Mouse (Mus musculus) heart, adult 2 months (tissue): ENCODE measurements around the gene Padi2. TPM values are rescaled to one million over a fixed set of nuclear protein-coding genes. Genes with fewer than 3 reads are reported as not detected.

Experiments
- DNase-seq, 2 experiments: peaks; one replicate each; pipeline ENCODE4 v3.0.0; 2021
- H3K27ac ChIP-seq: fragments of 200-600 bp; 2 replicates; pipeline ENCODE4 v1.8.1; 2022
- H3K27me3 ChIP-seq: fragments of 200-500 bp; 2 replicates; pipeline ENCODE4 v1.6.1; 2012; ENCODE audit warnings: mild to moderate bottlenecking, low read length, inconsistent platforms, mixed read lengths; ENCODE audit not compliant: control insufficient read depth, insufficient read depth
- H3K36me3 ChIP-seq: fragments of 200-500 bp; 2 replicates; pipeline ENCODE4 v1.6.1; 2012; ENCODE audit warnings: low read length, inconsistent platforms; ENCODE audit not compliant: control insufficient read depth, insufficient read depth
- H3K4me1 ChIP-seq: fragments of 200-500 bp; 2 replicates; pipeline ENCODE4 v1.6.1; 2011; ENCODE audit warnings: low read length; ENCODE audit not compliant: control insufficient read depth, insufficient read depth
- H3K4me3 ChIP-seq: fragments of 200-600 bp; 2 replicates; pipeline ENCODE4 v1.8.1; 2022
- H3K79me2 ChIP-seq: fragments of 200-500 bp; replicated peaks from 2 replicates; pipeline ENCODE4 v1.6.1; 2012; ENCODE audit warnings: mild to moderate bottlenecking, inconsistent platforms, low read length, moderate library complexity, mixed read lengths; ENCODE audit not compliant: control insufficient read depth, insufficient read depth
- H3K9ac ChIP-seq: fragments of 200-500 bp; 2 replicates; pipeline ENCODE4 v1.6.1; 2012; ENCODE audit warnings: low read depth, mild to moderate bottlenecking, control low read depth, inconsistent platforms, low read length, mixed read lengths
- CTCF ChIP-seq: fragments of 200-600 bp; IDR thresholded peaks from 2 replicates; pipeline ENCODE4 v1.8.1; 2022; ENCODE audit warnings: antibody characterized with exemption, mild to moderate bottlenecking, moderate library complexity
- EP300 ChIP-seq: fragments of 200-500 bp; IDR thresholded peaks from 2 replicates; pipeline ENCODE4 v1.6.1; 2011; ENCODE audit warnings: low read depth, low read length, control low read depth; ENCODE audit not compliant: insufficient read depth
- POLR2A ChIP-seq: fragments of 200-500 bp; IDR thresholded peaks from 2 replicates; pipeline ENCODE4 v1.6.1; 2011; ENCODE audit warnings: mild to moderate bottlenecking, low read depth, low read length, control low read depth; ENCODE audit not compliant: insufficient read depth
- WGBS: fragments of 180-500 bp; shearing (Covaris S2); methylation state at CpG from one replicate; pipeline ENCODE4 v1.1.7; 2018; 5-methylcytosine and 5-hydroxymethylcytosine counted together
- intact Hi-C: fragments of 180-260 bp; cut with DNase I; formaldehyde crosslinking; loops from one replicate; pipeline ENCODE4 v1.15.1; 2025
- polyA plus RNA-seq: library from polyadenylated mRNA; depleted of rRNA; stranded (reverse); fragments of >200 nt; gene quantifications from 2 replicates; pipeline ENCODE4 v1.2.3, GENCODE M21; 2012; rRNA removed
- total RNA-seq, 2 experiments: library from RNA; stranded (reverse); gene quantifications; 2 replicates each; pipeline ENCODE4 v1.2.3; 2021

Padi2 gene
- total and polyA plus RNA-seq, 3 experiments: 0.31 to 1.4 (median 0.96) TPM

DNA sequence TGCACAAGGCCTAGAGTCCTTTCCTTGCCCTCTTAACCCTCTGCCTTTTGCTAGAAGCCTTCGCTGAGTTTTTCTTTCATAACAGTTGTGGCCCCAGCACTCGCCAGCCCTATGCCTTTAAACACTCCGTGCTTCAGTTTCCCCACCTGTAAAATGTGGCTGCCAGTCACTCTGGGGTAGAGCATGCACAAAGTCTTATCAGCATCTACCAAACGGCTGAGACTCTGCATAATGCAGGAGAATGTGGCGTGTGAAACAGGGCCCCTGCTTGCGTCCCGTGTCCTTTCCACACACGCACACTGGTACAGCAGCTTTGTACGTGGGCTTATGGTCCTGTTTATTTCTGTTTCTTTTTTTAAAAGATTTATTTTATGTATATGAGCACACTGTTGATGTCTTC, 90.7 kb downstream of the Padi2 start:
- Histone ChIP-seq H3K4me3 (no peak overlapping the region), H3K27me3 (no peaks in the 10 kb centered on the region), H3K4me1 (no peaks in the 10 kb centered on the region), H3K27ac (no peak overlapping the region), H3K36me3 (no peaks in the 10 kb centered on the region), H3K9ac (no peak overlapping the region), H3K79me2 (no peaks in the 10 kb centered on the region)
- TF ChIP-seq CTCF (no peak), EP300 (no peak), POLR2A (no peak)
- intact Hi-C loops: no loop called here
- WGBS: 94% methylated on average over 9 of the region's 9 CpGs
- DNase-seq: no peak

Other genes with a start within 250 kb of the Padi2 start
- 10 to 100 TPM; 61.0 to 74.4 TPM for gene Arhgef10l, start 240.3 kb upstream of the Padi2 start, total RNA-seq
- gene Arhgef10l, start 240.3 kb upstream of the Padi2 start, polyA plus RNA-seq: 54.7 and 75.6 TPM in 2 replicates
- gene Rcc2, start 205.8 kb upstream of the Padi2 start, total RNA-seq: 10 to 100 TPM; 13.7 to 14.2 TPM
- gene Rcc2, start 205.8 kb upstream of the Padi2 start, polyA plus RNA-seq: 12.4 and 14.1 TPM in 2 replicates
- gene Padi6, start 163.7 kb upstream of the Padi2 start, total RNA-seq: not detected
- not detected in 2 replicates for gene Padi6, start 163.7 kb upstream of the Padi2 start, polyA plus RNA-seq
- 1 to 10 TPM in 1 of 2 experiments, under 1 TPM in 1; 0.70 to 2.5 TPM for gene Padi4, start 132.1 kb upstream of the Padi2 start, total RNA-seq
- gene Padi4, start 132.1 kb upstream of the Padi2 start, polyA plus RNA-seq: 1.9 and 2.6 TPM in 2 replicates
- under 1 TPM; 0.09 to 0.16 TPM for gene Padi3, start 95.7 kb upstream of the Padi2 start, total RNA-seq
- 0.06 TPM in 1 of 2 replicates, not detected in the other for gene Padi3, start 95.7 kb upstream of the Padi2 start, polyA plus RNA-seq
- not detected for gene Padi1, start 60.6 kb upstream of the Padi2 start, total RNA-seq
- gene Padi1, start 60.6 kb upstream of the Padi2 start, polyA plus RNA-seq: 0.47 TPM in 1 of 2 replicates, not detected in the other
- gene Sdhb, start 54.9 kb downstream of the Padi2 start, total RNA-seq: 1,000 to 10,000 TPM; 1,126 to 1,344 TPM
- gene Sdhb, start 54.9 kb downstream of the Padi2 start, polyA plus RNA-seq: 1,030 and 1,505 TPM in 2 replicates
- 10 to 100 TPM; 15.1 to 17.7 TPM for gene Atp13a2, start 80.5 kb downstream of the Padi2 start, total RNA-seq
- gene Atp13a2, start 80.5 kb downstream of the Padi2 start, polyA plus RNA-seq: 30.4 and 34.8 TPM in 2 replicates
- 1 to 10 TPM; 3.1 TPM for gene Mfap2, start 104.1 kb downstream of the Padi2 start, total RNA-seq
- gene Mfap2, start 104.1 kb downstream of the Padi2 start, polyA plus RNA-seq: 12.2 and 17.6 TPM in 2 replicates
- gene Crocc, start 154.2 kb downstream of the Padi2 start, total RNA-seq: 1 to 10 TPM; 4.6 to 4.9 TPM
- 5.1 and 8.1 TPM in 2 replicates for gene Crocc, start 154.2 kb downstream of the Padi2 start, polyA plus RNA-seq
- gene Necap2, start 172.0 kb downstream of the Padi2 start, total RNA-seq: 10 to 100 TPM; 13.9 to 14.9 TPM
- 21.2 and 24.5 TPM in 2 replicates for gene Necap2, start 172.0 kb downstream of the Padi2 start, polyA plus RNA-seq
- gene Spata21, start 182.0 kb downstream of the Padi2 start, total RNA-seq: not detected
- 0.16 and 0.20 TPM in 2 replicates for gene Spata21, start 182.0 kb downstream of the Padi2 start, polyA plus RNA-seq
- 100 to 1,000 TPM in 1 of 2 experiments, 10 to 100 TPM in 1; 90.0 to 106 TPM for gene Szrd1, start 233.4 kb downstream of the Padi2 start, total RNA-seq
- 32.1 and 33.1 TPM in 2 replicates for gene Szrd1, start 233.4 kb downstream of the Padi2 start, polyA plus RNA-seq
- gene Fbxo42, start 241.6 kb downstream of the Padi2 start, total RNA-seq: 10 to 100 TPM in 1 of 2 experiments, 1 to 10 TPM in 1; 9.0 to 11.3 TPM
- 7.6 and 11.9 TPM in 2 replicates for gene Fbxo42, start 241.6 kb downstream of the Padi2 start, polyA plus RNA-seq